Mouse (Mus musculus): ENCODE measurements around the gene Traf1.

GRCm38 (mm10) chr2:34943556-34944120 lies 17.9 kb downstream of the Traf1 start:
- TF ChIP-seq POLR2A (IDR thresholded peaks at IDR 0.05; ENCODE audit: insufficient read depth, low read depth, low read length): no peak
- no peak for TF ChIP-seq CTCF (IDR thresholded peaks at IDR 0.05)

All from heart, adult 2 months (tissue).